Mouse (Mus musculus): Measurements from ENCODE around the gene Cntn1.

DNA sequence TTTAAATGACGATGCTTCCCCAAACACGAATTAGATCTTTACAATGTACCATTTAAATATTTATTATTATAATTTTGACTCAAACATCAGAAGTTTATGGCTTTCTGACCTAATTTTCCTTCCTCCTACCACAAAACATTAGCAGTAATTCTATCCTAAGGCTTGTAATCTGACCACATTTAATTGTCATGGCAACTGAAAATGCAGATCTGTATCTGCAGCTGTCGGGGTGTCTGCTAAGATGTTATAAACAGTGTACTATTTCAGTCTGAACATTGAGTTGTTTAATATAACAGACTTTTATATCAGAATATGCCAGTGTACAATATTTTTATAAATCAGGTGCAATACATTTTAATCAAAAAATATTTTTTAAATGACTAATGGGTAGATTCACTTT, 10.0 kb downstream of the Cntn1 start:
- no peak for TF ChIP-seq CTCF (IDR thresholded peaks at IDR 0.05; ENCODE audit: insufficient read depth, low read depth, low read length)
- TF ChIP-seq POLR2A (IDR thresholded peaks at IDR 0.05; ENCODE audit: insufficient read depth, low read depth, low read length) = no peak

Measured in olfactory bulb, adult 2 months (tissue).